Mouse (Mus musculus) v-Abl transformed pro-B cells (cell line): ENCODE data around the gene Gm49368.

ENCODE experiments used
- in situ Hi-C, 2 experiments: fragments of 400-800 bp; cut with MboI; formaldehyde crosslinking; loops; one replicate each; pipeline ENCODE4 v1.15.1; 2025; ENCODE audit not compliant: unreplicated experiment in 2 of 2

Gene Gm49368

DNA sequence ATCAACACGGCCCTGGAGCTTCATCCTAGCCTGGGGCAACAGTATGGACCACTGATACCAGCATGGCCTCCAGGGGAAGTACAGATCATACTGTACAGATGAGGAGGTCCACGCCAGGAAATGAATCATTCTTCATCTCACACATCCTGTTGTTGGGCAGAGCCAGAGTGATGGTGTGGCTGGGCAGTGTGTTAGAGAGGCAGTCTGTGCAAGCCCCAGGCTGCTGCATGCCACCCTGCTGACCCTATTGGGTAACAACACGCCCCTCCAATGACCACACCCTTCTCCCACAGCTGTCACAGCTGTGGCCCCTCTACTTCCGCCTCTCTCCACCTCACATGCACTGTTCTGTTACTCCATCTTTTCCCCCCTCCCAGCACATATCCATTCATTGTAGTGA, 11.7 kb upstream of the Gm49368 start:
- in situ Hi-C loops: no loop called here

DNA sequence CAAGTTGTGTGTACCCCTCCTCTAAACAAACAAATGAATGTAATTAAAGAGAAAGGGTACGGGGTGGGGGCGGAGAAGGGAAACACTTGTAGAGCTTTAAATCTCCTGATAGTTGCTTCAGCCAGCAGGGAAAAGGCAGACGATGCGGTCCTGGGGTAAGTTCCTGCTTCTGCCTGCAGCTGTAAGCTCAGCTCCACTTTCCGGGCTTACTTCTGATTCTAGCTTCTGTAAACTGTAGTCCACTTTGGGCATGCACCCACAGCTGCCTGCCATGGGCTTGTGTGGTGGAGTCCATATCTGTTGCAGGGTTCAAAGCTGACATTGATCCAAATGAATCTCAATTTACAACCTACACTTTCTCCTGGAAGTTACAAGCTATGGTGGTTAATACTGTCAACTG, 9.4 kb upstream of the Gm49368 start:
- in situ Hi-C loops: no loop called here

DNA sequence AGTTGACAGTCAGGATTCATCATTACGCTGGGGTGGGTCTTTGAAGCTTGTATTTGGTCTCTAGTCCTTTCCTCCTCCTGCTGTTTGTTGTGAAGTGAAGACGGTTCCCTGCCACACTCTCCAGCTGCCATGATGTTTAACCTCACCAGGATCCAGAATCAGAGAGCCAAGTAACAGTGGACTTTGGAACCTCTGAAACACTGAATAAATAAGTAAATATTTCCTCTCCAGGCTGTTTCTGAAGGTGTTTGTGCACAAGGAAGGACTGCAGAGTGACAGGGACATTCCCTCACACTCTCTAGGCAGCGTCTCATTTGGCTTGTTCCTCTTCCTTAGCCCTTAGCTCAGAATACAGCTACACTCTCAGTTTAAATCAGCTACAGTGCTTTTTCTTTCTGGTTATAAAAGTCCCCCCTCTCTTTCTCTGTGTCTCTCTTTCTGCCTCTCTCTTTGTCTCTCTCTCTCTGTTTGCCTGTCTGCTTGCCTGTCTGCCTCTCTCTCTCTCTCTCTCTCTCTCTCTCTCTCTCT, 5.5 kb upstream of the Gm49368 start:
- in situ Hi-C loops: no loop called here

DNA sequence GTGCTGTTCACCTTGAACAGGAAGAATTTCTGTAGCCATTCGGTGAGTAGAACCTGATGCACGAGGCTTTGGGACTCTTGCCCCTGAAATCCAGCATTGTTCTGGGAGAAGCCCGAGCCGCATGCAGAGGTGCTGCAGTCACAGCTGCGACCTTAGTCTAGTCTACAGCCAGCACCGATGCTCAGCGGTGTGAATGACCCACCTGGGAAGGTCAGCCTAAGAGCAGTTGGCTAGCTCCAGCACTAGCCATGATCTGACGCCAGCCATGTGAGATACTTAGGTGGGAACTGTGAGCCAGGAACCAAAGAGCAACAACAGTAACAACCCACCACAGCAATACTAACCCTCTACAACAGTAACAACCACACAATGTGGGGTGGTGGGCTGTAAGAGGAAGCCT, 4.6 kb upstream of the Gm49368 start:
- in situ Hi-C loops: no loop called here

DNA sequence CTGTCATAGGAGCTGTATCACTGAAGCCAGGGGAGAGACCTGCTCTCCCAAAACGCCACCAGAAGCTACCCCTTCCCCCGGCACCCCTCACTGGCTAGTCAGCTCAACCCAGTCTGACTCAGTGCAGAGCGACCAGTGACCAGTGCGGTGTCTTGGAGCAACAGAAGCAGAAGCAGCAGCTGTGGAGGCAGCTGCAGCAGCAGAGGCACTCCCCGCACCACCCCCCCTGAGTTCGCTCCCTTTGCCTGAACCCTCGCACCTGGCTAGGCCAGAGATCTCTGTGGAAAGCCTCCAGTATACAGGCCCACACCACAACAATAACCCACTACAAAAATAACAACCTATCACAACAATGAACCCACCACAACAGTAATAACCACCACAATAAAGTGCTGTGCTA, 3.9 kb upstream of the Gm49368 start:
- in situ Hi-C loops: no loop called here

DNA sequence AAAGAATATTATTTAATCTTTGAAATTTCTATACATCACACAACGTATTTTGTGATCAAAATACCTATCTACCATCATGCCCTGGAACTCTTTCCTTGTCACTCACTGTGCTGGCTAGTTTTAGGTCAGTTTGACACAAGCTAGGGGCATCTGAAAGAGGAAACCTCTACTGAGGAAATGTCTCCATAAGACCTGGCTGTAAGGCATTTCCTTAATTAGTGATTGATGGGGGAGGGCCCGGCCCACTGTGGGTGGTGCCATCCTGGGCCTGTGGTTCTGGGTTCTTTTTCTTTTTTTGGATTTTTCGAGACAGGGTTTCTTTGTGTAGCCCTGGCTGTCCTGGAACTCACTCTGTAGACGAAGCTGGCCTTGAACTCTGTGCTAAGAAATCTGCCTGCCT, 3.4 kb upstream of the Gm49368 start:
- in situ Hi-C loops: no loop called here

DNA sequence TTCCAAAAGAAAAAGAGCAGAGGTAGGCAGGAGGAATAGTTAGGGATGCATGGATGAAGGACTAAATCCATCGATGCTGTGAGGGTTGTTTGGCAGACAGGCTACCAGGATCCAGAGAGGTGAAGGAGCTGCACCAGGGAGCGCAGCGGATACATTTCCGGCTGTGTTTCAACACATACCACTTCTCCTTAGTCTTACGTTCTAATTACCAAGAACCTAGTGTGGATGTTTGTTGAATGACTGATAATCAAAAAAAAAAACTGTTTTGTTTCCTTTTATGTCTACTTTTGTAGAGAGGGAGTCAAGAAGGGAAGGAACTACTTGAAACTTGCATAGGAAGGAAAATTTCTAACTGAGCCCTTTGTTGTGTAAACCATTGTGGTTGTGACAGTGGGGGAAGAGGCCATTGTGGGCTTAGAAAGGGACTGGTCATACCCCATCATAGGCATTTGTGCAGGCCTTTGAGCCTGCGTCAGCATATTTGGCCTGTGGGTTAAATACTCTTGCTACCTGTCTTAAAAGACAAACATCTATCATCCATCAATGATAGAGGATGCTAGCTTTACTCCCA, 813 bp downstream of the Gm49368 start:
- in situ Hi-C loops: loop anchor here in 1 of 2 experiments (5.0 kb wide), 1 partner anchor 34 kb away; no protein-coding TSS in a partner anchor

DNA sequence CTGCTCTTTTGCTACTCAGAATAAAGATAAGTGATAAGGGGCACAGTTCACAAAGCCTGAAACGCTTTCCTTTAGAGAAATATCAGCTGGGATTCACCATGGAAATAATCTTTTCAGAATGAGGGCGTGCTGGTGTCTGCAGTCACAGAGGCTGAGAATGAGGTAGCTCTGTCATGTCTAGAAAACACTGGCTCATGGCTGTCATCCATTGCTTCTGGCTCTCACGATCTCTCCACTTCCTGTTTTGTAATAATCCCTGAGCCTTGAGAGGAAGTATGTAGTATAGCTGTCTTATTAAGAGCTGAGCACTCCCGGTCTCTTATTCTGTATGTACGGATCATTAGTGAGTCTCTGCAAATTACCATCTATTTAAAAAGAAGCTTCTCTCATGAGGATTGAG, 3.1 kb downstream of the Gm49368 start:
- in situ Hi-C loops: no loop called here

DNA sequence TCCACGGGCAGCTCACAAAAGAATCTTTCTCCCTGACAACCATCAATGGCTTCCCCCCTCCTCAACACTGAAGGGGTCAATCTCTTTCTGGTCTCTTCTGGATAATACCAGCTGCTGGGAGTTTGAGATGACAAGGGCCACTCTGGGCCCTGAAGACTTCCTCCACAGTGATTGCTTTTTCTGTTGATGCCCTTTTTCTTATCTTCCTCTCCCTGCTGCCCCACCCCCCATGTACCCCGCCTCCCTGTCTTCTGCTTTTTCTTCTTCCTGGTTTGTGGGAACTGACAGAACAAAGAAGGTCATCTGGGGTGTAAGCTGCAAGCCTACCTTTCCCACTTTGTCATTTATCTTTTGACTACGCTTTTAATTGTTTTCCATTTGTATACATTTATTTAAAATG, 5.4 kb downstream of the Gm49368 start:
- in situ Hi-C loops: no loop called here

DNA sequence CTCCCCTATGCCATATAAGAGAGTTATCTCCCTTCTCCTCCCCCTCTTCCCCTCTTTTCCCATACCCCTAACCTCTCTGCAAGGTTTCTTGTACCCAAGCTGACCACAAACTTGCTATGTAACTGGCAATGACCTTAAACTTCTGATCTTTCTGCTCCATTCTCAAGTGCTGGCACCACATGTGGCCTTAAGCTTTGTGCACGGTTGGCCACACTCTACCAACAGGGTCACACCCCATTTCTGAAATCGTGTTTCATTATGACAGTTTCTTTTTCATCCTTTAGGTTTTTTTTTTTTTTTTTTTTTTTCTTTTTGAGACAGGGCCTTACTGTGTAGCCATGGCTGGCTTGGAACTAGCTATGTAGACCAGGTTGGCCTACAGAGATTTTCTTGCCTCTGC, 7.4 kb downstream of the Gm49368 start:
- in situ Hi-C loops: no loop called here

DNA sequence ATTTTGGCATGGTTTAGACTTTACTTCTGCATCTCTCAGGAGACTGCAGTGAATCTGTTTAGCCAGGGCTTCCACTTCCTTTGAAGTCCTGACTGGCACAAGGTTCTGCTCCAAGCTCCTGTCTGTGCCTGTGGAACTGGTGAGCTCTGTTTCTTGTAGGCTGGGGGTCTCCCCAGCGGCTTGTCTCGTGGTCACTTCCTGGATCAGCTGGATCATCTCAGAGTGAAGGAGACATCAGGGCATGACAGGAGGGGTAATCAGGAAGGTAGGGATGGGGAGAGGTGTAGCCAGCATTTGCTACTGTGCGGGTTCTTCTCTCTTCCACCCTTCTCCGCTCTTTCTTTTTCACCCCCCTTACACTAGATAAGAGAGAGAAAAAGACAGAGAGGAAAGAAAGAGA, 9.3 kb downstream of the Gm49368 start:
- in situ Hi-C loops: no loop called here

DNA sequence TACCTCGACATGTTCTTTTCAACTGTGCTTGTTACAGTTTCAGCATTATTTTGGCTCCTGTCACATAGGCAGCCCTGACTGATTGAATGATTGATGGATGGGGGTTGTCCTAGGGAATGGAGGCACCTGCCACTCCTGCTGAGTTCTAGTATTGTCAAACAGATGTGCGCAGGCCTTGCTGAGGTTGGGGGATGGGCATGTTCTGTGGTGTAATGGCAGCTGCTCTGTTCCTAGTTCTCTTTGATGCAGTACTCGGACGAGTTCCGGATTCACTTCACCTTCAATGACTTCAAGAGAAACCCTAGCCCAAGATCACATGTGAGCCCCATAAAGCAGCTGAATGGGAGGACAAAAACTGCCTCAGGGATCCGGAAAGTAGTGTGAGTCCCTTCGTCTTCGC, 17.5 kb downstream of the Gm49368 start:
- in situ Hi-C loops: no loop called here

DNA sequence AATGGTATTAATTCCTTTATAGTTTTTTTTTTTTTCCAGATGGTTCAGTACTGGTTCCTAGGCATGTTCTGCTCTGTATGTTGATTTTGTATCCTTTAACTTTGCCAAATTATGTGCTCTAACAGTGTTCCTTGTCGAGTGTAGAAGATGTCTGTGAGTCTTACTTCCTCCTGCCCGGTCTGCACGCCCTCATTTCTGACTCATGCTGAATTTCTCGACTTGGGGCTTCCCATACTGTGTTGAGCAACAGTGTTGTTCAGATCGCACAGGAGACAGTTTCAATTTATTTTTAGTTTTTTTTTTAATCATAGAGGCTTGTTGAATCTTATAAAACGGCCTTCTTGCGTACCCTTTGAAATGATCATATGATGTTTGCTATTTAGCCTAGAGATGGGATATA, 26.7 kb downstream of the Gm49368 start:
- in situ Hi-C loops: no loop called here

DNA sequence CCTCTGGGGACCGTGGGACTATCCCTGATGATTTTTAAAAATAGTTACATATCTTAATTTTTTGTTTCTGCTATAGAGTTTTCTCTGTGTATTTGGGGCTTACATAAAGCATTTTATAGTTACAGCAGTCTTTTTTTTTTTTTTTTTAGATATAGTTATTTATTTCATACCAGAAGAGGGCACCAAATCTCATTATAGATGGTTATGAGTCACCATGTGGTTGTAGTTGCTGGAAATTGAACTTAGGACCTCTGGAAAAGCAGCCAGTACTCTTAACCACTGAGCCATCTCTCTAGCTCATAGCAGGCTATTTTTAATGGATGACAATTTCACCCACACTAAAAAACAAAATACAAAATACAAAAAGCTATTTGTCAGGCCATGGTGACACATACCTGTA, 35.7 kb downstream of the Gm49368 start:
- in situ Hi-C loops: loop anchor here (5.0 to 10.0 kb wide), 4 partner anchors 36 to 106 kb away; partner anchors contain the start of genes Pycard (in 2 of the 2), Gm49368 (in 1 of the 2) and Itgam (in 1 of the 2)

DNA sequence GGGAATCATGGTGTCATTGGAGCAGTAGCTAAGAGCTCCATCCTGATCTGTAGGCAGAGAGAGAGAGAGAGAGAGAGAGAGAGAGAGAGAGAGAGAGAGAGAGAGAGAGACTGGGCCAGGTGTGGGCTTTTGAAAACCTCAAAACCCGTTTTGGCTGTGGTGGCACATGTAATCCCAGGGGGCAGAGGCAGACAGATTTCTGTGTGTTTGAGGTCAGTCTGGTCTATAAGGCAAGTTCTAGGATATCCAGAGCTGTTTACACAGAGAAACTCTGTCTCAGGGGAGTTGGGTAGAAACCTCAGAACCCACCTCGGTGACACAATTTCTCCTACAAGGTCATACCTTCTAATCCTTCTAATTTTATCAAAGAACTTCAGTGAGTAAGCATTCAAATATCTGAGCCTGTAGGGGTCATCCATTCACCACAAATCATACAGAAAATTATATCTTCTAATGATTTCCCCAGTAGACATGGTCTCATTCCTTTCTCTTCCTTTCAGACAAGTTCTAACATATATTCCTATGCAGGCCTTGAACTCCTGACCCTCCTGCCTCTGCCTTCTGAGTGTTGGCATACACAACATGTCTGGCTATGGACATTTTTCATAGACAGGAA, 38.4 kb downstream of the Gm49368 start:
- in situ Hi-C loops: loop anchor here (5.0 to 10.0 kb wide), 6 partner anchors 106 to 606 kb away; partner anchors contain the start of genes Cox6a2 (in 2 of the 2) and Setd1a (in 1 of the 2)

DNA sequence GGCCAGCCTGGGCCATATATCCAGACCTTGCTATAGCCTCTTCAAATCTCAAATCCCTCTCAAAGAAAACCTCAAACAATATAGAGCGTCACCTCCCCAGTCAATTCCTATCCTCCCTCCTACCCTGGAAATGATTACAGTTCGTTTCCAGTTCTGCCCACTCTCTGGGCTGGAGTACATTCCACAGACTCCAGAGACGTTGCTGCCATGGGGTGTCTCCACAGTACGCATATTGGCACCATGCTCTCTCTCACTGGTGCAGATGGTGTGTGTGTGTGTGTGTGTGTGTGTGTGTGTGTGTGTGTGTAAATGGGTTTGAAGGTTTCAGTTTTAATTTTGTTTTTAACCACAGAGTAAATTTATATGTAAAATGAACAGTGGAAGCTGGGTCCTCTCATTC, 42.8 kb downstream of the Gm49368 start:
- in situ Hi-C loops: loop anchor here (10.0 kb wide), 2 partner anchors 330 to 600 kb away; partner anchors contain the start of gene Setd1a (in 1 of the 2)

DNA sequence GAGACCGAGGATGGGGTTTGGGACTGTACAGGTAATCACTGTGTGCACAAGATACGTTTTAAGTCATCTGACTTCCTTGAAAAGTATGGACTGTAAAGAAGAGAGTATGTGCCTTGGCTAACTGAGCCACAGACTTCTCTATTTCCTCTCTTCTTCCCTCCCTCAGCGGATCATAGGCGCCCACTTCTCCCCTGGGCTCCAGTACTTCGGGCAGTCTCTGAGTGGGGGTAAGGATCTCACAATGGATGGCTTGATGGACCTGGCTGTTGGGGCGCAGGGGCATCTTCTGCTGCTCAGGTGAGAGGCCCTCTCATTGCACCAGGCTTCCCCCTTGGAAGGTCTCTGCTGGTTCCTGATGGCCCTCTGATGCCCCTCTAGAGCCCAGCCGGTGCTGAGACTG, 45.0 kb downstream of the Gm49368 start:
- in situ Hi-C loops: loop anchor here (10.0 kb wide), 2 partner anchors 333 to 597 kb away; partner anchors contain the start of gene Setd1a (in 1 of the 2)

DNA sequence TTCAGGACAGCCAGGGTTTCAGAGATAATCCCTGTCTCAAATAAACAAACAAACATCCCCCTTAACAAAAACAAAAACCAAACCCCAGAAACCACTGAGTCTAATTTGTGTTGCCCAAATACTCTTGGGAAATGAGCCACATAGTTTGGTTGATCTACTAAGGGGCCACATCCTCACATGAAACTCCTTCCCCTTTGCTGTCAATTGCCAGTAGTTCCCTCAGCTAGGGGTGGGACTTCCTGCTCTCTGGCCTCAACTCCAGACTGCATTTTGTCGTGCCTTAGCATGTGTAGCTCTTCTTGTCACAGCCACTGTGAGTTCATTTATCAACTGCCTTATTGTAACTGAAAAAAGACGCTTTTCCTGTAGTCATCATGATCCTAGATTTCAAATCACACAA, 47.8 kb downstream of the Gm49368 start:
- in situ Hi-C loops: loop anchor here in 1 of 2 experiments (5.0 kb wide), 1 partner anchor 37 kb away; no protein-coding TSS in a partner anchor

DNA sequence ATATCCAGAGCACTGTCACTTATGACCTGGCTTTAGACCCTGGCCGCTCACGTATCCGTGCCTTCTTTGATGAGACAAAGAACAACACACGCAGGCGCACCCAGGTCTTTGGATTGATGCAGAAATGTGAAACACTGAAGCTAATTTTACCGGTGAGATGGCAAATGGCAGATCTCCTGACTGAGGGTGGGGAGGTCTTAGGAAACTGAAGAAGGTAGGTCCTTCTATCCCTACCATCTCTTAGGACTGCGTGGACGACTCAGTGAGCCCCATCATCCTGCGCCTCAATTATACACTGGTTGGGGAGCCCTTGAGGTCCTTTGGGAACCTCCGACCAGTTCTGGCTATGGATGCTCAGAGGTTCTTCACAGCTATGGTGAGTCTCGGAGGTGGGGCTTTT, 49.6 kb downstream of the Gm49368 start:
- in situ Hi-C loops: loop anchor here in 1 of 2 experiments (5.0 kb wide), 1 partner anchor 35 kb away; no protein-coding TSS in a partner anchor

DNA sequence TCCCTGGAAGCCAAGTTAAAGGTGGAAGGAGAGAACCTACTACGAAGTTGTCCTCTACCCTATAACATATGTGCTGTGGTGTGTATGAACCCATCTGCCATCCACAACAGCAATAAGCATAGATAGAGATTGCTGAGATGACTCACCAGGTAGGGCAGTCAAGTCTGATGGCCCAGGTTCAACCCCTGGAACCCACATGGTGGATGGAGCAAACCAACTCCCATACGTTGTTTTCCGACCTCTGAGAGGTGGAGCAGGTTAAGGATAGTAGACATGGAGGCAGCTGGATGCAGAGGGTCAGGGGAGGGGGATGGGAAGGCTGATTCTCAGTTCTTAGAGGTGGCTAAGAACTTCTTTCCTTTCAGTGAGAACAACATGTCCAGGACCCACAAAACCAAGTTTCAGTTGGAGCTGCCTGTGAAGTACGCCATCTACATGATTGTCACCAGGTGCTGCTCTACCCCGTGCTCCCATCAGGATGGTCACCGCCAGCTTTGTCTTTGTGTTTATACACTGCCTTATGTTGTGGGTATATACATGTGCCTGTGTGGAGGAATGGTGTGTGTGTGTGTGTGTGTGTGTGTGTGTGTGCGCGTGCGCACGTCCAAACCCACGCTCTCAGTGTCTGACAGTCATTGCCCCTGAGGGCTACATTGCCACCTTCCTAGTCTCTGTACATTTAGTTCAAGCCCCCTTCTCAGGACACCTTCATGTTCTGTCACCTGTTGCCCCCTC, 52.1 kb downstream of the Gm49368 start:
- in situ Hi-C loops: loop anchor here in 1 of 2 experiments (5.0 kb wide), 1 partner anchor 33 kb away; no protein-coding TSS in a partner anchor
